Mouse (Mus musculus): ENCODE measurements around the gene Cpne5.

DNA sequence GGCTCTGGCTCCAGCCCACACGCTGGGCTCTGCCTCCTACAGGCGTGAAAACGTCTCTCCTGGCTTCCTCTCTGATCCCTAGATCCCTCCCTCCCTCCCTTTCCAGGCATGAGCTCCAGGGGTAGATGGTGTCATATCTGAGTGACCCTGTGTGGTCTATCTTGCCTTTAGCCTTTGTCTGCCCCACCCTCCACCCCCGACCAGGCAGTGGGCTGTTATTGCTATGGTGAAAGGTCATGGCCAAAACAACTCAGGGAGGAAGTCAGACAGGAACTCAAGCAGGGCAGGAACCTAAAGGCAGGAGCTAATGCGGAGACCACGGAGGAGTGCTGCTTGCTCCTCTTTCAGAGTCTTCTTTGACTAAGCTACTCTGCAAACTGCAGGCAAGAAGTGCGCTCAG lies 26.1 kb downstream of the Cpne5 start:
- no peak for TF ChIP-seq CTCF (IDR thresholded peaks at IDR 0.05; ENCODE audit: low read depth, low read length)
- TF ChIP-seq POLR2A (IDR thresholded peaks at IDR 0.05; ENCODE audit: extremely low read depth, insufficient read depth, low read length), result no peak

All from liver, adult 2 months (tissue).